Mouse (Mus musculus): ENCODE results near the gene Hspg2. TPM values are rescaled to one million over a fixed set of nuclear protein-coding genes. Genes with fewer than 3 reads are reported as not detected.

The Hspg2 gene
- polyA plus RNA-seq, 1 experiment: 147 TPM

GRCm38 (mm10) chr4:137569873-137570272, 101.3 kb downstream of the Hspg2 start:
- no peaks in the 10 kb centered on the region for H3K4me1 ChIP-seq (ENCODE audit: control insufficient read depth, insufficient read depth, low read length)
- TF ChIP-seq CTCF (IDR thresholded peaks at IDR 0.05; ENCODE audit: low read depth, low read length) (no peak), POLR2A (IDR thresholded peaks at IDR 0.05; ENCODE audit: insufficient read depth, low read length) (no peak)
- no peak overlapping the region for H3K27ac ChIP-seq (ENCODE audit: insufficient read depth, low read length)
- H3K27me3 ChIP-seq (ENCODE audit: control insufficient read depth, insufficient read depth, low read length, poor library complexity, severe bottlenecking): no peaks in the 10 kb centered on the region
- no peaks in the 10 kb centered on the region for H3K9me3 ChIP-seq (replicated peaks; ENCODE audit: control insufficient read depth, insufficient read depth, low read length, poor library complexity, severe bottlenecking)
- no peak overlapping the region for H3K4me3 ChIP-seq (ENCODE audit: low read depth, low read length)
- H3K36me3 ChIP-seq (ENCODE audit: control insufficient read depth, insufficient read depth, low read length, poor library complexity, severe bottlenecking): peaks cover 37% of the 10 kb centered on the region
- no peak overlapping the region for H3K9ac ChIP-seq (ENCODE audit: low read depth, poor library complexity, severe bottlenecking)

- H3K36me3 ChIP-seq (ENCODE audit: control insufficient read depth, insufficient read depth, low read length, poor library complexity, severe bottlenecking): peaks cover 6% of the 10 kb centered on the region
- H3K9ac ChIP-seq (ENCODE audit: low read depth, poor library complexity, severe bottlenecking): no peak within 1 kb of the TSS
- no peaks in the 10 kb centered on the region for H3K27me3 ChIP-seq (ENCODE audit: control insufficient read depth, insufficient read depth, low read length, poor library complexity, severe bottlenecking)
These were observed 105.9 kb downstream of the Hspg2 start, which contains the start of gene Ldlrad2 for GRCm38 (mm10) chr4:137574469-137574868. Ldlrad2 (minus strand) TSS chr4:137574569.

GRCm38 (mm10) chr4:137577486-137577885, 108.9 kb downstream of the Hspg2 start:
- H3K4me1 ChIP-seq (ENCODE audit: control insufficient read depth, insufficient read depth, low read length): no peaks in the 10 kb centered on the region
- H3K36me3 ChIP-seq (ENCODE audit: control insufficient read depth, insufficient read depth, low read length, poor library complexity, severe bottlenecking): peaks cover 2% of the 10 kb centered on the region; the same call in 1 of the 2 replicates
- H3K9me3 ChIP-seq (replicated peaks; ENCODE audit: control insufficient read depth, insufficient read depth, low read length, poor library complexity, severe bottlenecking): no peaks in the 10 kb centered on the region
- H3K4me3 ChIP-seq (ENCODE audit: low read depth, low read length): peak overlapping the region; percentile 15; the same call in 1 of the 2 replicates
- TF ChIP-seq POLR2A (IDR thresholded peaks at IDR 0.05; ENCODE audit: insufficient read depth, low read length): no peak
- TF ChIP-seq EP300 (IDR thresholded peaks at IDR 0.05; ENCODE audit: insufficient read depth, low read depth, low read length): no peak
- TF ChIP-seq CTCF (IDR thresholded peaks at IDR 0.05; ENCODE audit: low read depth, low read length): no peak
- no peaks in the 10 kb centered on the region for H3K27me3 ChIP-seq (ENCODE audit: control insufficient read depth, insufficient read depth, low read length, poor library complexity, severe bottlenecking)
- H3K27ac ChIP-seq (ENCODE audit: insufficient read depth, low read length): no peak overlapping the region
- H3K9ac ChIP-seq (ENCODE audit: low read depth, poor library complexity, severe bottlenecking): no peak overlapping the region

More at GRCm38 (mm10) chr4:137574469-137574868, 105.9 kb downstream of the Hspg2 start, which contains the start of gene Ldlrad2:
- Histone ChIP-seq H3K27ac (ENCODE audit: insufficient read depth, low read length) (no peak within 1 kb of the TSS), H3K4me3 (ENCODE audit: low read depth, low read length) (no peak within 1 kb of the TSS), H3K9me3 (replicated peaks; ENCODE audit: control insufficient read depth, insufficient read depth, low read length, poor library complexity, severe bottlenecking) (no peaks in the 10 kb centered on the region), H3K4me1 (ENCODE audit: control insufficient read depth, insufficient read depth, low read length) (no peaks in the 10 kb centered on the region)
- TF ChIP-seq POLR2A (IDR thresholded peaks at IDR 0.05; ENCODE audit: insufficient read depth, low read length) (no peak), EP300 (IDR thresholded peaks at IDR 0.05; ENCODE audit: insufficient read depth, low read depth, low read length) (no peak), CTCF (IDR thresholded peaks at IDR 0.05; ENCODE audit: low read depth, low read length) (no peak)

GRCm38 (mm10) chr4:137578181-137578845, 109.7 kb downstream of the Hspg2 start:
- no peak overlapping the region for H3K27ac ChIP-seq (ENCODE audit: insufficient read depth, low read length)
- H3K4me1 ChIP-seq (ENCODE audit: control insufficient read depth, insufficient read depth, low read length): no peaks in the 10 kb centered on the region
- peak overlapping the region; percentile 71 for H3K4me3 ChIP-seq (ENCODE audit: low read depth, low read length)
- TF ChIP-seq EP300 (IDR thresholded peaks at IDR 0.05; ENCODE audit: insufficient read depth, low read depth, low read length) (no peak), POLR2A (IDR thresholded peaks at IDR 0.05; ENCODE audit: insufficient read depth, low read length) (no peak), CTCF (IDR thresholded peaks at IDR 0.05; ENCODE audit: low read depth, low read length) (peak; percentile 64)
- no peaks in the 10 kb centered on the region for H3K27me3 ChIP-seq (ENCODE audit: control insufficient read depth, insufficient read depth, low read length, poor library complexity, severe bottlenecking)
- H3K9me3 ChIP-seq (replicated peaks; ENCODE audit: control insufficient read depth, insufficient read depth, low read length, poor library complexity, severe bottlenecking): no peaks in the 10 kb centered on the region
- peak overlapping the region; percentile 14; the same call in 1 of the 2 replicates for H3K9ac ChIP-seq (ENCODE audit: low read depth, poor library complexity, severe bottlenecking)
- H3K36me3 ChIP-seq (ENCODE audit: control insufficient read depth, insufficient read depth, low read length, poor library complexity, severe bottlenecking): 0 out of 2 replicates have a peak, but pooled peaks cover under 1% of the 10 kb centered on the region

GRCm38 (mm10) chr4:137579789-137580188, 111.2 kb downstream of the Hspg2 start:
- Histone ChIP-seq H3K9ac (ENCODE audit: low read depth, poor library complexity, severe bottlenecking) (no peak overlapping the region), H3K4me3 (ENCODE audit: low read depth, low read length) (no peak overlapping the region), H3K4me1 (ENCODE audit: control insufficient read depth, insufficient read depth, low read length) (no peaks in the 10 kb centered on the region), H3K27ac (ENCODE audit: insufficient read depth, low read length) (no peak overlapping the region), H3K27me3 (ENCODE audit: control insufficient read depth, insufficient read depth, low read length, poor library complexity, severe bottlenecking) (no peaks in the 10 kb centered on the region), H3K9me3 (replicated peaks; ENCODE audit: control insufficient read depth, insufficient read depth, low read length, poor library complexity, severe bottlenecking) (no peaks in the 10 kb centered on the region), H3K36me3 (ENCODE audit: control insufficient read depth, insufficient read depth, low read length, poor library complexity, severe bottlenecking) (no peaks in the 10 kb centered on the region)
- no peak for TF ChIP-seq POLR2A (IDR thresholded peaks at IDR 0.05; ENCODE audit: insufficient read depth, low read length)
- no peak for TF ChIP-seq EP300 (IDR thresholded peaks at IDR 0.05; ENCODE audit: insufficient read depth, low read depth, low read length)
- no peak for TF ChIP-seq CTCF (IDR thresholded peaks at IDR 0.05; ENCODE audit: low read depth, low read length)

GRCm38 (mm10) chr4:137580299-137580698, 111.7 kb downstream of the Hspg2 start:
- Histone ChIP-seq H3K9me3 (replicated peaks; ENCODE audit: control insufficient read depth, insufficient read depth, low read length, poor library complexity, severe bottlenecking) (no peaks in the 10 kb centered on the region), H3K27me3 (ENCODE audit: control insufficient read depth, insufficient read depth, low read length, poor library complexity, severe bottlenecking) (no peaks in the 10 kb centered on the region), H3K9ac (ENCODE audit: low read depth, poor library complexity, severe bottlenecking) (no peak overlapping the region), H3K27ac (ENCODE audit: insufficient read depth, low read length) (no peak overlapping the region), H3K4me1 (ENCODE audit: control insufficient read depth, insufficient read depth, low read length) (no peaks in the 10 kb centered on the region), H3K4me3 (ENCODE audit: low read depth, low read length) (no peak overlapping the region), H3K36me3 (ENCODE audit: control insufficient read depth, insufficient read depth, low read length, poor library complexity, severe bottlenecking) (no peaks in the 10 kb centered on the region)
- TF ChIP-seq EP300 (IDR thresholded peaks at IDR 0.05; ENCODE audit: insufficient read depth, low read depth, low read length): no peak
- TF ChIP-seq CTCF (IDR thresholded peaks at IDR 0.05; ENCODE audit: low read depth, low read length): no peak
- TF ChIP-seq POLR2A (IDR thresholded peaks at IDR 0.05; ENCODE audit: insufficient read depth, low read length): no peak
